Mouse (Mus musculus): ENCODE data around the gene Abcg2. TPM values are rescaled to one million over a fixed set of nuclear protein-coding genes. Genes with fewer than 3 reads are reported as not detected.

The Abcg2 gene
- polyA plus RNA-seq, 1 experiment: 16.4 TPM

DNA sequence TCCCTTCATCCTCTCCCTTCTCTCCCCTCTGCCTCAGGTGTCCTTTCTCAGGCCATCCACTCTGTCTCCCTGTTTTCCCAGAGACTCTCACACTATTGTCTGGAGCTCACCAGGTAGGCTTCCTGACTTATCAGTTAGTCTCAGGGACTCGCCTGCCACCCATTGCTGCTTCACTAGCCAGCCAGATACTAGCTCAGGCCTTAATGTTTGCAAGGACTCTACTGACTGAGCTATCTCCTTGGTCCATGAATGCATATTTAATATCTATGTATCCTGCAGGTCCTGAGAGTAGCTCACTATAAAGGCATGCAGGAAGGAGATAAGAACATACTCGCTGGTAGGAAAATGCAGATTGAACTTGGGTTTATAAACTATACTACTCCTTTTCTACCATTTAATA, 57.9 kb downstream of the Abcg2 start:
- 90% methylated on average over 2 of the region's 2 CpGs for WGBS
- Histone ChIP-seq H3K4me3 (replicated peaks; ENCODE audit: insufficient read depth, low read depth, low read length) (no peak overlapping the region), H3K27me3 (ENCODE audit: control insufficient read depth, insufficient read depth, low read length) (no peaks in the 10 kb centered on the region), H3K27ac (ENCODE audit: insufficient read depth, low read length) (no peak overlapping the region), H3K4me1 (ENCODE audit: control insufficient read depth, insufficient read depth, low read length) (no peaks in the 10 kb centered on the region)
- no peak for DNase-seq
- TF ChIP-seq CTCF (IDR thresholded peaks at IDR 0.05; ENCODE audit: borderline replicate concordance, insufficient read depth, low read depth, low read length): no peak
- no peak for TF ChIP-seq POLR2A (IDR thresholded peaks at IDR 0.05; ENCODE audit: borderline replicate concordance, insufficient read depth, low read length)

DNA sequence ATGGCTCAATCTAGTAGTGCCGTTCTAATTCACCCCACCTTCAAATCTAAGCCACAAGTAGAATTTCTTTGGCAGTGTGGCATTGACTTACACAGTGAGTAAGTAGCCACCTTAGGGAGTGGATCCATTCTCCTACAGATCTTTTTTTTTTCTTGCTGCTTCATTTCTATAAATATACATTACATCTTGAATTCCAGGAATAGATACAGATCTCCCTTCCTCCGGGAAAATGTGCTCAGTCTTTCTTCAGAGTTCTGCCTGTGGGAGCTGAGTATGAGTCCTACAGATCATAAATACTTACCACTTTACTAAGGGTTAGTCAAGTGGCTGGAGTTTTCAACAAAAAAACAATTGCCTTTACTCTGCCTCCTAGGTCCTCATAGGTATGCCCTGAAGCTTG, 60.3 kb downstream of the Abcg2 start:
- Histone ChIP-seq H3K27me3 (ENCODE audit: control insufficient read depth, insufficient read depth, low read length) (no peaks in the 10 kb centered on the region), H3K27ac (ENCODE audit: insufficient read depth, low read length) (no peak overlapping the region), H3K4me3 (replicated peaks; ENCODE audit: insufficient read depth, low read depth, low read length) (no peak overlapping the region), H3K4me1 (ENCODE audit: control insufficient read depth, insufficient read depth, low read length) (no peaks in the 10 kb centered on the region)
- 85% methylated on average over 2 of the region's 2 CpGs for WGBS
- TF ChIP-seq POLR2A (IDR thresholded peaks at IDR 0.05; ENCODE audit: borderline replicate concordance, insufficient read depth, low read length) (no peak), CTCF (IDR thresholded peaks at IDR 0.05; ENCODE audit: borderline replicate concordance, insufficient read depth, low read depth, low read length) (no peak)
- DNase-seq: no peak

DNA sequence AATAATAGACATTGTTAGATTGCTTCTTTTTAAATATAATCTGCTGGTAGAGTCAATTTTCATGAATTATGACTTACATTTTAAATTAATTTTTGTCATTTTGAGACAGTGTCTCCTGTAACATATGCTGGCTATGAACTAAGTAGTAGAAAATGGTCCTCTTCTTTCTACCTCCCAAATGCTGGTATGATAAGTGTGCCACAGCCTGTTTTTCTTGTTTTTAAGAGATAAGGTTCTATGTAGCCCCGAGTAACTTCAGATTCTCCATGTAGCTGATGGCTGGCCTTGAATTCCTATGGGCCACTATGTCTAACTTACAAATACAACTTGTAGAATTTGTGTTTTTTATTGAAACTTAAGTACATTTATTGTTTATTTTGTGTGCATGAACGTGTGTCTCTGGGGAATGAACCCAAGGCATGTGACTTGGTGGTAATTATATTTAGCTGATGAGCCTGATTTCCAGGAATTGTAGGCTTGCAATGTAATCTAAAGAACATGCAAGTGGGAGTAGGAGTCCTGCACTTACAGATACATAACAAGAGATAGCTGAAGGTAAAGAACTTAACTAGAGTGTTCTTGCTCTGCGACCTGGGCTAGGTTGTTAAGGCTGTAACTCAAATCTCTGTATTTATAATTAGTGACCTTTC, 63.9 kb downstream of the Abcg2 start:
- WGBS: 86% methylated on average over 3 of the region's 3 CpGs
- no peak for DNase-seq
- no peak overlapping the region for H3K4me3 ChIP-seq (replicated peaks; ENCODE audit: insufficient read depth, low read depth, low read length)
- no peaks in the 10 kb centered on the region for H3K4me1 ChIP-seq (ENCODE audit: control insufficient read depth, insufficient read depth, low read length)
- no peaks in the 10 kb centered on the region for H3K27me3 ChIP-seq (ENCODE audit: control insufficient read depth, insufficient read depth, low read length)
- H3K27ac ChIP-seq (ENCODE audit: insufficient read depth, low read length): no peak overlapping the region
- no peak for TF ChIP-seq POLR2A (IDR thresholded peaks at IDR 0.05; ENCODE audit: borderline replicate concordance, insufficient read depth, low read length)
- no peak for TF ChIP-seq CTCF (IDR thresholded peaks at IDR 0.05; ENCODE audit: borderline replicate concordance, insufficient read depth, low read depth, low read length)

DNA sequence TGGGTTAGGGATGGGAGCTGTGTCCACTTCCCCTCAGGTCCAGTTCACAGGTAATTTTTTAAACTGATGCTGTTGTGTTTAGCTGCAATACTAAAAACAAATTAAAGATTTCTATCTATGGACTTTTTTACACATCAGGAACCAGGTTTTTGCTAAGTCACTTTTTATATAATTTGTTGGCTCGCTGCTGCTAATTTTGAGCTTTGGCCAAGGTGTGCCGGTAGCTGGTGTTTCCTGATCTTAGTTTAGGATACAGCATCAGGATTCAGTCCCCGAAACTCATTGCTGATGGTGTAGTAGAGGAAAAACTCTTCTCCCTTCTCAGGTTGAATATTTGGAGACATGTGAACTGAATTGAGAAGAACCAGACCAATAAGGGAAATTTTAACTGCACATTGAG, 65.8 kb downstream of the Abcg2 start:
- Histone ChIP-seq H3K27ac (ENCODE audit: insufficient read depth, low read length) (no peak overlapping the region), H3K27me3 (ENCODE audit: control insufficient read depth, insufficient read depth, low read length) (no peaks in the 10 kb centered on the region), H3K4me3 (replicated peaks; ENCODE audit: insufficient read depth, low read depth, low read length) (no peak overlapping the region), H3K4me1 (ENCODE audit: control insufficient read depth, insufficient read depth, low read length) (no peaks in the 10 kb centered on the region)
- WGBS: 84% methylated on average over 3 of the region's 3 CpGs
- TF ChIP-seq CTCF (IDR thresholded peaks at IDR 0.05; ENCODE audit: borderline replicate concordance, insufficient read depth, low read depth, low read length) (no peak), POLR2A (IDR thresholded peaks at IDR 0.05; ENCODE audit: borderline replicate concordance, insufficient read depth, low read length) (no peak)
- no peak for DNase-seq

DNA sequence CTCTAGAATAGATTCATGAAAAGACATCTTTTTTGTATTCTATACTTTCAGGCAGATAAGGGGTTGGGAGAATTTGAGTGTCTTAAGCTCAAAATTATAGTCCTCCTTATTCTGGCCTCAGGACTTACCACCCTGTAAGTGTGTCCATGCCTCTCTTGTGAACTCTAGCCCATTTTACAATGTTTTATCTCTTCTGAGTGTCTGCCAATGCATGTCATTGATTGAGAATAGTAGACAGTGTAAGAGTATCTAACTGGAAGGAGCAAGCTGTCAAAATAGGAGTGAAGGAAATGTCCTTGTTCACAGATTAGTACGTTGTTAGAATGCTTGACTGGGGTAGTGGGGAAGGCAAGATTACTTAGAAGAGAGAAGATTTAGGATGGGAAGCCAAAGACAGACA, 66.7 kb downstream of the Abcg2 start:
- TF ChIP-seq POLR2A (IDR thresholded peaks at IDR 0.05; ENCODE audit: borderline replicate concordance, insufficient read depth, low read length): no peak
- no peak for TF ChIP-seq CTCF (IDR thresholded peaks at IDR 0.05; ENCODE audit: borderline replicate concordance, insufficient read depth, low read depth, low read length)
- Histone ChIP-seq H3K27me3 (ENCODE audit: control insufficient read depth, insufficient read depth, low read length) (no peaks in the 10 kb centered on the region), H3K4me3 (replicated peaks; ENCODE audit: insufficient read depth, low read depth, low read length) (no peak overlapping the region), H3K27ac (ENCODE audit: insufficient read depth, low read length) (no peak overlapping the region), H3K4me1 (ENCODE audit: control insufficient read depth, insufficient read depth, low read length) (no peaks in the 10 kb centered on the region)
- DNase-seq: no peak
- 62% methylated on average over 1 of the region's 1 CpGs for WGBS

DNA sequence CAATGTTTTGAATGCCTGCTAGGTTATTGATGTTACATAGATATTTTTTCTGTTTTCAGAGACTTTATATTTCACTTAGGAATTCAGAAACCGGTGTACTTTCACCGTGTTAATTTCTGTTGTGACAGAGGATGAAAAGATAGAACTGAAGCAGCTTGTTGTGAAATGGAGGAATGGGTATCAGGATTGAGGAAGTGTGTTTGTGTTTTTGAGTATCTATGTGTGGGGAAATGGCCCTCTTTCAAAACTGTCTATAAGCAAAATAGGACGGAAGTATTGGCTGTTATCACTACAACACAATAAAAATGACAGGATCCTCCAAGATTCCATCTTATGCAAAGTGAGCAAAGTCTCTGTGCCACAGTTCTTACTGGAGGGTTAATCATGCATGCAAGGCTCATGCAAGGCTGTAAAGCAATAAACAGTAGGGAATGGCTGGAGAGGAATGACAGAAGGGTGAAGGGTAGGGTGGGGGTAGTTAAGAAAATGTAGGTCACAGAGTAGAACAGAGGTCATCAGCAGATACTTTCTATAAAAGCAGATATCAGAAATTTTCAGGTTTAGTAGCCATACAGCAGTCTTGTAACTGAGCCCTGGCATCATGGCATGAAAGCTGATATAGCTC, 76.7 kb downstream of the Abcg2 start:
- TF ChIP-seq POLR2A (IDR thresholded peaks at IDR 0.05; ENCODE audit: borderline replicate concordance, insufficient read depth, low read length): no peak
- TF ChIP-seq CTCF (IDR thresholded peaks at IDR 0.05; ENCODE audit: borderline replicate concordance, insufficient read depth, low read depth, low read length): no peak
- H3K4me3 ChIP-seq (replicated peaks; ENCODE audit: insufficient read depth, low read depth, low read length): no peak overlapping the region
- 87% methylated on average over 3 of the region's 3 CpGs for WGBS
- no peaks in the 10 kb centered on the region for H3K27me3 ChIP-seq (ENCODE audit: control insufficient read depth, insufficient read depth, low read length)
- DNase-seq: no peak
- H3K4me1 ChIP-seq (ENCODE audit: control insufficient read depth, insufficient read depth, low read length): no peaks in the 10 kb centered on the region
- H3K27ac ChIP-seq (ENCODE audit: insufficient read depth, low read length): no peak overlapping the region

DNA sequence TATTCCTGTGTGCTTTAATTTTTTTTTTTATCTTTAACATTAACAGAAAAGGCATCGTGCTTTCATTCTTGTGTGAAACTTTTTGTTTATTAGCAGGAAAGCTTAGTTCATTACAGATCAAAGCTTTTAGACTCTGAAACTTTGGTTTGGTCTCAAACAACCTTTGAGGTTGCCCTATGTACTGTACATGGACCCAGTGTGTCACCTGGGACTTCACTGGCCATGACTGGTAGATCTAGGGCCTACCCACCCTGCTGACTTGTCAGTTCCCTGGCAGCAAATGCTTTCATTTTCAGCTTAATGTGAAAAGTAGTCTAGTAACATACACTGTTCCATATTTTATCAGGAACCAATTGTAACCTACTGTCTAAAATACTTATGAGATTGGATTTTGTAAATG, 93.5 kb downstream of the Abcg2 start:
- no peak for TF ChIP-seq POLR2A (IDR thresholded peaks at IDR 0.05; ENCODE audit: borderline replicate concordance, insufficient read depth, low read length)
- no peak for TF ChIP-seq CTCF (IDR thresholded peaks at IDR 0.05; ENCODE audit: borderline replicate concordance, insufficient read depth, low read depth, low read length)
- H3K27me3 ChIP-seq (ENCODE audit: control insufficient read depth, insufficient read depth, low read length): no peaks in the 10 kb centered on the region
- 95% methylated on average over 1 of the region's 1 CpGs for WGBS
- no peak for DNase-seq
- no peaks in the 10 kb centered on the region for H3K4me1 ChIP-seq (ENCODE audit: control insufficient read depth, insufficient read depth, low read length)
- no peak overlapping the region for H3K4me3 ChIP-seq (replicated peaks; ENCODE audit: insufficient read depth, low read depth, low read length)
- H3K27ac ChIP-seq (ENCODE audit: insufficient read depth, low read length): no peak overlapping the region

DNA sequence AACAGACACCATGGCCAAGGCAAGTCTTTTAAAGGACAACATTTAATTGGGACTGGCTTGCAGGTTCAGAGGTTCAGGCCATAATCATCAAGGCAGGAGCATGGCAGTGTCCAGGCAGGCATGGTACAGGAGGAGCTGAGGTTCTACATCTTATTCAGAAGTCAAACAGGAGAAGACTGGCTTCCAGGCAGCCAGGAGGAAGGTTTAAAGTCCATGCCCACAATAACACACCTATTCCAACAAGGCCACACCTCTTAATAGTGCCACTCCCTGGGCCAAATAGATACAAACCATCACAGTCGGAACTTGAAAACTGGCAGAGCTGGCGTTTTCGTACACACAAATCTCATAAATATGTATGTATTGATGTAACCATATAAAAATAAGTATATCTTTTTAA, 94.2 kb downstream of the Abcg2 start:
- 98% methylated on average over 3 of the region's 3 CpGs for WGBS
- Histone ChIP-seq H3K4me1 (ENCODE audit: control insufficient read depth, insufficient read depth, low read length) (no peaks in the 10 kb centered on the region), H3K27me3 (ENCODE audit: control insufficient read depth, insufficient read depth, low read length) (no peaks in the 10 kb centered on the region), H3K4me3 (replicated peaks; ENCODE audit: insufficient read depth, low read depth, low read length) (no peak overlapping the region), H3K27ac (ENCODE audit: insufficient read depth, low read length) (no peak overlapping the region)
- DNase-seq: no peak
- no peak for TF ChIP-seq POLR2A (IDR thresholded peaks at IDR 0.05; ENCODE audit: borderline replicate concordance, insufficient read depth, low read length)
- no peak for TF ChIP-seq CTCF (IDR thresholded peaks at IDR 0.05; ENCODE audit: borderline replicate concordance, insufficient read depth, low read depth, low read length)

Data from cerebellum, adult 2 months (tissue).